Mouse (Mus musculus): Measurements from ENCODE around the gene Trip4. TPM values are rescaled to one million over a fixed set of nuclear protein-coding genes. Genes with fewer than 3 reads are reported as not detected.

Trip4 gene
- polyA plus RNA-seq, 1 experiment from 2014 or later, result 25.8 TPM

- peaks cover 6% of the 10 kb centered on the region; the same call in 1 of the 2 replicates for H3K36me3 ChIP-seq
- peaks cover 6% of the 10 kb centered on the region; the same call in 1 of the 2 replicates for H3K4me1 ChIP-seq
- H3K9ac ChIP-seq, result peak overlapping the region; percentile 54; the same call in 1 of the 2 replicates
- H3K27me3 ChIP-seq (replicated peaks), result no peaks in the 10 kb centered on the region
- no peak overlapping the region for H3K27ac ChIP-seq
- no peak for ATAC-seq (ENCODE audit: insufficient read depth, low FRiP score, low read depth)
- H3K4me2 ChIP-seq, result peak overlapping the region; percentile 95
- H3K9me3 ChIP-seq, result no peaks in the 10 kb centered on the region
- peak overlapping the region; percentile 68 for H3K4me3 ChIP-seq (replicated peaks)
- WGBS, result 3% methylated on average over 5 of the region's 5 CpGs
These were observed 17.5 kb downstream of the Trip4 start for GRCm38 (mm10) chr9:65891126-65891525.

- under 1% methylated on average over 21 of the region's 21 CpGs for WGBS
- H3K27me3 ChIP-seq (replicated peaks), result no peaks in the 10 kb centered on the region
- no peaks in the 10 kb centered on the region for H3K9me3 ChIP-seq
- H3K4me1 ChIP-seq, result peaks cover 6% of the 10 kb centered on the region; the same call in 1 of the 2 replicates
- ATAC-seq (ENCODE audit: insufficient read depth, low FRiP score, low read depth), result peak; percentile 96
- H3K27ac ChIP-seq, result peak within 1 kb of the TSS; percentile 44; the same call in 1 of the 2 replicates
- H3K9ac ChIP-seq, result peak within 1 kb of the TSS; percentile 54
- H3K36me3 ChIP-seq, result peaks cover 6% of the 10 kb centered on the region; the same call in 1 of the 2 replicates
- H3K4me2 ChIP-seq, result peak within 1 kb of the TSS; percentile 95
- H3K4me3 ChIP-seq (replicated peaks), result peak within 1 kb of the TSS; percentile 68
These were observed 18.4 kb downstream of the Trip4 start, which contains the start of gene Pclaf for GRCm38 (mm10) chr9:65890143-65890628. Gene Pclaf, plus strand, starts transcription at chr9:65890237.

DNA sequence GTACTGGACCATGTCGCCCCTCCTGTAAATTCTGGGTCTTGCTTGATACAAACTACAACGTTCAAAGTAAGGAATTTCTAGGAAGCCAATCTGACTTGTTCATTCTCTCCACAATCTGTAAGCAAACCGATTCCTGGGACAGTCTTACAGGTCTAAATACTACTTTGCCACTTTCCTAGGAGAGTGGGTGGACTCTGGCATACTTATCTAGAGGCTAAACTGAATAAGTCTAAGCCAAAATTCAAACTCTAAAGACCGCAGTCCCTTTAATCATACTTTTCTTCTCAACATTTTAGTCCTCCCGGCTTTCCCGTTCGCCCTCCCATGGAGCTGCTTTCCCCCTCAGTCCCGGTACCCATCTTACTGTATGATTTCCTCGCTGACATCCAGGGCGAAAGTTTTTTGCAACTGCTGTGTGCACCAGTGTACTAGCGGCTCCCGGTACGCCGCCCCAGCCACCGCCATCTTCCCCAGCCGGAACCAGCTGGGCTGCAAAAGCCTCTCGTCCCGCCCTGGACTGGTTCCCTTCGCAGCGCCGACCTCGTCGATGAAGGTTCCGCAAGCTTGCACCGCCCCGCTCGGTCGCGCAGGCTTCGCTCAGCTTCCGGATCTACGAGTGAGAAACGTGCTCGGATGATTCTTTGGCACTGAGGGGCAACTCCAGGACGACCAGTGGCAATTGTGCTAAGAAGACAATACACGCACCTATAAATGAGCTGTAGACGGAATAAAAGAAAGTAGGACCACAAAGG is 23.9 kb downstream of the Trip4 start:
- peak overlapping the region; percentile 73 for H3K4me3 ChIP-seq (replicated peaks)
- peak overlapping the region; percentile 78 for H3K27ac ChIP-seq
- H3K36me3 ChIP-seq, result 0 out of 2 replicates have a peak, but pooled peaks cover 4% of the 10 kb centered on the region
- H3K9ac ChIP-seq, result peak overlapping the region; percentile 78
- WGBS, result under 1% methylated on average over 37 of the region's 37 CpGs
- H3K27me3 ChIP-seq (replicated peaks), result no peaks in the 10 kb centered on the region
- peak overlapping the region; percentile 71 for H3K4me2 ChIP-seq
- no peaks in the 10 kb centered on the region for H3K4me1 ChIP-seq
- ATAC-seq (ENCODE audit: insufficient read depth, low FRiP score, low read depth), result peak; percentile 98
- no peaks in the 10 kb centered on the region for H3K9me3 ChIP-seq

DNA sequence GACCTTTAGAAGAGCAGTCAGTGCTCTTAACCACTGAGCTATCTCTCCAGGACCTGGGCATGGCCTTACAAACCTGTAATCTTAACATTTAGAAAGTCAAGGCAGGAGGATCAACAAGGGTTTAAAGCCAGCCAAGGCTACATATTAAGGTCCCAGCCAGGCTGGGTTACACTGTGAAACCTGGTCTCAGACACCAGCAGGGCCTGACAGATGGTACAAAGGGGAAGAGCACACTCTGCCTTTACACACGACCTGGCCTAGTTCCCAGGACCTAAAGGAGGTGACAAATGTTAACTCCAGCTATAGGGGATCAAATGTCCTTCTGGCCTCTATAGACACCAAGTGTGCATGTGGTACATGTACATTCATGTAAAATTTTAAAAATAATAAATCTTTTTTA is 48.9 kb downstream of the Trip4 start:
- Histone ChIP-seq H3K4me2 (no peak overlapping the region), H3K4me1 (no peaks in the 10 kb centered on the region), H3K9ac (no peak overlapping the region), H3K4me3 (replicated peaks) (no peak overlapping the region), H3K27ac (no peak overlapping the region), H3K36me3 (peaks cover 19% of the 10 kb centered on the region), H3K27me3 (replicated peaks) (no peaks in the 10 kb centered on the region), H3K9me3 (no peaks in the 10 kb centered on the region)
- ATAC-seq (ENCODE audit: insufficient read depth, low FRiP score, low read depth), result no peak
- 46% methylated on average over 1 of the region's 1 CpGs for WGBS

DNA sequence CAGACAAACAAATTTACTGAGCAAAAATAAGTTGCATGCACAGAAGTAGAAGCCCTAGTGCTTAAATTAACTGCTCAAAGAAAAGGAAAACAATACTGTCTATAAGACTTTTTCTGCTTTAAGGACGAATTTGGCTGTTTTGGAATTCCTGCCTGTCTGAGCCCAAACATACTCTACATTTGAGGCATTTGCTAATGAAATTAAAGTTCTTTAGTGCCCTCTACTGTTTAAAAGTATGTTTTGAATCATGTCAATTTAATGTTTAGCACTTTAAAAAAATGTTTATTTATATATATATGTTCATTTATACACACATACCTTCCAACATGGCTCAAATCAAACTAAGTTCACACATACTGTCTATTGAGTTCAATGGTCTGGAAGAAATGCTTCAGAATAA is 58.4 kb downstream of the Trip4 start:
- Histone ChIP-seq H3K4me1 (no peaks in the 10 kb centered on the region), H3K36me3 (peaks cover 10% of the 10 kb centered on the region; the same call in 1 of the 2 replicates), H3K9ac (no peak overlapping the region), H3K9me3 (no peaks in the 10 kb centered on the region), H3K4me2 (no peak overlapping the region), H3K27me3 (replicated peaks) (no peaks in the 10 kb centered on the region), H3K27ac (no peak overlapping the region), H3K4me3 (replicated peaks) (no peak overlapping the region)
- 8% methylated on average over 1 of the region's 1 CpGs for WGBS
- no peak for ATAC-seq (ENCODE audit: insufficient read depth, low FRiP score, low read depth)

DNA sequence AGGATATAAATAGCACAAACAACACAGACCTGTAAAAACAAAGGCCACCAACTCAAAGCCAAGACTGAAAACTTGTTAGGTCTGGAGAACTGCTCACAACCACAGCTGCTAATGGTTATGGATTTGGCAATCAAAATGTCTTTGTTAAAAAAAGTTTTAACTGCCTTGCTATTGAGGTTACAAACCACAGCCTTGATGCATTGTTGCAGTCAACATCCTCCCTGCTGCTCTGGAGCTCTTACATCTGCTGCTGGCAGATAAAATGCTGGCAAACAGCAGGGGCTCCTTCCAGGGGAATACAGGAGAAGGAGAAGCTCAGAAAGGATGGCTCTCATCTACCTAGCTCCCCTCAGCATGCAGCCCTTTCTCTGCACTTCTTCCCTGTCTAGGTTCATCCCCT is 60.4 kb downstream of the Trip4 start:
- Histone ChIP-seq H3K9me3 (no peaks in the 10 kb centered on the region), H3K27ac (no peak overlapping the region), H3K36me3 (peaks cover 9% of the 10 kb centered on the region; the same call in 1 of the 2 replicates), H3K4me1 (peaks cover 6% of the 10 kb centered on the region; the same call in 1 of the 2 replicates), H3K27me3 (replicated peaks) (no peaks in the 10 kb centered on the region), H3K4me3 (replicated peaks) (no peak overlapping the region), H3K9ac (no peak overlapping the region), H3K4me2 (no peak overlapping the region)
- no peak for ATAC-seq (ENCODE audit: insufficient read depth, low FRiP score, low read depth)

DNA sequence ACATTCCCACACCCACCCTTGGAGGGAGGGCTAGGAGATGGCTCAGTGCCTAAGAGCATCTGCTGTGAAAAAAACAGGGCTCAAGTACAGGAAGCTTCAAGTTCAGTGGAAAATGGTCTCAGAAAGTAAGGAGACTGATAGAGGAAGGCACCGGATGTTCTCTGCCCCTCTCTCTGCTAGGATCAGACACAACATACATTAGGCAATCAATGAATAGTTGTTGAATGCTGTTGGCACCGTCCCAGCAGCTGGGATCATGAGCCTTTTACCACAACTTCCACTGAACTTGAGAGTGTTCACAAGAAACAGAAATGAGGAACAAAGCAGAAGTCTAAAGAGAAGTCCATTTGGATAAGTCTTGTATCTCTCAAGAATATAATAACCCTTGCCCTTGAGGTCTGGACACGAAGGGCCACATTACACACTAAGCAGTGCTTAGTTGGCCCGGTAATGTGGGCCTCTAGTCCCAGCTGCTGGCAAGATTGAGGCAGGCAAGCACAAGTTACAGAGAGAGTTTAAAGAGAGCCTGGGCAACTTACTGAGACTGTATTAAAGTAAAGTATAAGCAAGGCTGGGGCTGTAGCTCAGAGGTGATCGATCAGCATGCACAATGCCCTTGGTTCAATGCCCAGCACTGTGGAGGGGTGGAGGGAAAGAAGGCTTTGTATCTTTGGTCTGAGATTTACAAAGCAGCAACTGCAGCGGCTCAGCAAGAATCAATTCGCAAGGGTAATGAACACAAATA is 64.0 kb downstream of the Trip4 start:
- no peak for ATAC-seq (ENCODE audit: insufficient read depth, low FRiP score, low read depth)
- H3K27me3 ChIP-seq (replicated peaks), result no peaks in the 10 kb centered on the region
- peaks cover 6% of the 10 kb centered on the region; the same call in 1 of the 2 replicates for H3K4me1 ChIP-seq
- 0 out of 2 replicates have a peak, but pooled peaks cover 3% of the 10 kb centered on the region for H3K36me3 ChIP-seq
- no peaks in the 10 kb centered on the region for H3K9me3 ChIP-seq
- 74% methylated on average over 7 of the region's 7 CpGs for WGBS
- H3K4me2 ChIP-seq, result no peak overlapping the region
- H3K9ac ChIP-seq, result no peak overlapping the region
- H3K27ac ChIP-seq, result 0 out of 2 replicates have a peak overlapping the region, but pooled peaks have one; percentile 24
- no peak overlapping the region for H3K4me3 ChIP-seq (replicated peaks)

GRCm38 (mm10) chr9:65839841-65840240 is 68.8 kb downstream of the Trip4 start:
- Histone ChIP-seq H3K27ac (no peak overlapping the region), H3K9ac (no peak overlapping the region), H3K4me1 (peaks cover 5% of the 10 kb centered on the region; the same call in 1 of the 2 replicates), H3K27me3 (replicated peaks) (no peaks in the 10 kb centered on the region), H3K4me3 (replicated peaks) (no peak overlapping the region), H3K36me3 (peaks cover 7% of the 10 kb centered on the region), H3K9me3 (no peaks in the 10 kb centered on the region), H3K4me2 (no peak overlapping the region)
- ATAC-seq (ENCODE audit: insufficient read depth, low FRiP score, low read depth), result no peak
- WGBS, result 97% methylated on average over 1 of the region's 1 CpGs

DNA sequence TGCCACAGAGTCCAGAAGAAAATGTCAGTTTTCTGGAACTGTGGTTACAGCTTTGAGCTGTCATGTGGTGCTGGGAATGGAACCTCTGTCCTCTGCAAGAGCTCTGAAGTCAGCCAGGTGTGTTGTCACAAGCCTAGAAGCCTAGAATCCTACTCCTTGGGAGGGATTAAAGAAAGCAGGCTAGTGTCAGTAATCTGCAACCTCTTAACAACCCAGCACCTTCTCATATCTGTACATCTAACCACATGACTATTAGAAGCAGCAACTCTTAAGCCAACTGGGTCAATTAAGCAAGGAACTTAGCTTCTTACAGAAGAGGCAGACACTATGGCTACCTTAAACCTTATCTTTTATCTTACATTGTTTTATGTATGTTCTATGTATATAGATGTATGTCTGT is 71.7 kb downstream of the Trip4 start:
- no peaks in the 10 kb centered on the region for H3K4me1 ChIP-seq
- no peak overlapping the region for H3K27ac ChIP-seq
- H3K4me3 ChIP-seq (replicated peaks), result no peak overlapping the region
- H3K9me3 ChIP-seq, result no peaks in the 10 kb centered on the region
- H3K36me3 ChIP-seq, result peaks cover 7% of the 10 kb centered on the region
- H3K27me3 ChIP-seq (replicated peaks), result no peaks in the 10 kb centered on the region
- ATAC-seq (ENCODE audit: insufficient read depth, low FRiP score, low read depth), result no peak
- no peak overlapping the region for H3K9ac ChIP-seq
- no peak overlapping the region for H3K4me2 ChIP-seq

GRCm38 (mm10) chr9:65834628-65835354 is 73.8 kb downstream of the Trip4 start:
- Histone ChIP-seq H3K4me3 (replicated peaks) (no peak overlapping the region), H3K9ac (no peak overlapping the region), H3K9me3 (no peaks in the 10 kb centered on the region), H3K4me1 (no peaks in the 10 kb centered on the region), H3K36me3 (peaks cover 7% of the 10 kb centered on the region), H3K27me3 (replicated peaks) (no peaks in the 10 kb centered on the region), H3K4me2 (no peak overlapping the region), H3K27ac (no peak overlapping the region)
- 80% methylated on average over 10 of the region's 10 CpGs for WGBS
- no peak for ATAC-seq (ENCODE audit: insufficient read depth, low FRiP score, low read depth)

DNA sequence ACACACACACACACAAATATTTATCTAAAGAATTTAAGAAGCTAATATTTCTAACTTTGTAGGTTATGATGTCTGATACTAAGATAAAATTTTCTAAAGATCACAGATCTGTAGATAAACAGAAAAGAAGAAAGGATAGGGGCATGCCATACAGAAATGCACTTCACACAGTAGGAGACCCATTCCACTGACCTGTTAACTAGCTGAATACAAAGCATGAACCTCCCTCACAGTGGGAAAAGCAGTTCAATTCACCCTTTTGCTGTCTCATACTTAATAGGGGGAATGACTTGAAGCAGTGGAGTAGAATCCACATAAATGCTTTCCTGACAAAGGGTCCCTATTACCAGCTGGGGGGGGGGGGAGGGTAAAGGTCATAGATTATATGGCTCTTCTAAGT is 75.0 kb downstream of the Trip4 start:
- Histone ChIP-seq H3K4me1 (peaks cover under 1% of the 10 kb centered on the region; the same call in 1 of the 2 replicates), H3K4me2 (no peak overlapping the region), H3K9me3 (no peaks in the 10 kb centered on the region), H3K9ac (no peak overlapping the region), H3K27ac (no peak overlapping the region), H3K27me3 (replicated peaks) (no peaks in the 10 kb centered on the region), H3K36me3 (peaks cover 7% of the 10 kb centered on the region), H3K4me3 (replicated peaks) (no peak overlapping the region)
- ATAC-seq (ENCODE audit: insufficient read depth, low FRiP score, low read depth), result no peak

Measured in stomach, embryonic 15.5 days (tissue).